Mouse (Mus musculus): ENCODE measurements at regions not wholly inside any gene's neighbourhood (a gene's known extent, or its start where the extent isn't known, plus 50 kb on each side); places are given as distances from the start of the nearest gene placed in this dataset.

- no peak for TF ChIP-seq EP300 (IDR thresholded peaks at IDR 0.05; ENCODE audit: low read depth)
- no peak for TF ChIP-seq CTCF (IDR thresholded peaks at IDR 0.05; ENCODE audit: low read depth)
Observed at GRCm38 (mm10) chr9:115388361-115388759, 78.1 kb upstream of the Stt3b start.
